Mouse (Mus musculus) intestine, embryonic 16.5 days (tissue): ENCODE measurements around the gene Hoxa5. TPM values are rescaled to one million over a fixed set of nuclear protein-coding genes. Genes with fewer than 3 reads are reported as not detected.

ENCODE experiments used
- ATAC-seq: fragments of 200-750 bp; cut with Nextera tagmentation; 2 replicates; pipeline ENCODE4 v1.8.0; 2017; ENCODE audit warnings: moderate TSS enrichment, moderate library complexity
- H3K27ac ChIP-seq: fragments of 300-500 bp; sonication (generic); 2 replicates; pipeline ENCODE4 v1.5.1; 2014; ENCODE audit warnings: mild to moderate bottlenecking, low read length
- H3K27me3 ChIP-seq: fragments of 300-500 bp; sonication (generic); replicated peaks from 2 replicates; pipeline ENCODE4 v1.6.1; 2014; ENCODE audit warnings: low read length, control low read depth, mixed read lengths; ENCODE audit not compliant: control insufficient read depth, insufficient read depth
- H3K36me3 ChIP-seq: fragments of 300-500 bp; sonication (generic); 2 replicates; pipeline ENCODE4 v1.6.1; 2014; ENCODE audit warnings: low read length, control low read depth; ENCODE audit not compliant: control insufficient read depth, insufficient read depth
- H3K4me1 ChIP-seq: fragments of 300-500 bp; sonication (generic); 2 replicates; pipeline ENCODE4 v1.6.1; 2014; ENCODE audit warnings: low read length, control low read depth, mixed read lengths; ENCODE audit not compliant: control insufficient read depth, insufficient read depth
- H3K4me2 ChIP-seq: fragments of 300-500 bp; sonication (generic); 2 replicates; pipeline ENCODE4 v1.6.1; 2014; ENCODE audit warnings: low read depth, low read length, control low read depth
- H3K4me3 ChIP-seq: fragments of 300-500 bp; sonication (generic); 2 replicates; pipeline ENCODE4 v1.5.1; 2014; ENCODE audit warnings: mild to moderate bottlenecking, low read length
- H3K9ac ChIP-seq: fragments of 300-500 bp; sonication (generic); 2 replicates; pipeline ENCODE4 v1.6.1; 2014; ENCODE audit warnings: low read depth, low read length
- H3K9me3 ChIP-seq: fragments of 300-500 bp; sonication (generic); 2 replicates; pipeline ENCODE4 v1.6.1; 2016; ENCODE audit warnings: low read length, control low read depth; ENCODE audit not compliant: control insufficient read depth
- WGBS: fragments of 180-500 bp; shearing (Covaris S2); extraction: QIAGEN DNeasy Blood & Tissue Kit; methylation state at CpG from one replicate; pipeline ENCODE4 v1.1.7; 2014; 5-methylcytosine and 5-hydroxymethylcytosine counted together
- polyA plus RNA-seq: library from polyadenylated mRNA; unstranded; fragments of >200 nt; fragmentation: Nextera tagmentation; extraction: Ambion mirVana; gene quantifications from 2 replicates; pipeline ENCODE4 v1.2.1, GENCODE M21; 2015

Hoxa5 gene
- polyA plus RNA-seq, 1 experiment from 2014 or later = 15.3 TPM

DNA sequence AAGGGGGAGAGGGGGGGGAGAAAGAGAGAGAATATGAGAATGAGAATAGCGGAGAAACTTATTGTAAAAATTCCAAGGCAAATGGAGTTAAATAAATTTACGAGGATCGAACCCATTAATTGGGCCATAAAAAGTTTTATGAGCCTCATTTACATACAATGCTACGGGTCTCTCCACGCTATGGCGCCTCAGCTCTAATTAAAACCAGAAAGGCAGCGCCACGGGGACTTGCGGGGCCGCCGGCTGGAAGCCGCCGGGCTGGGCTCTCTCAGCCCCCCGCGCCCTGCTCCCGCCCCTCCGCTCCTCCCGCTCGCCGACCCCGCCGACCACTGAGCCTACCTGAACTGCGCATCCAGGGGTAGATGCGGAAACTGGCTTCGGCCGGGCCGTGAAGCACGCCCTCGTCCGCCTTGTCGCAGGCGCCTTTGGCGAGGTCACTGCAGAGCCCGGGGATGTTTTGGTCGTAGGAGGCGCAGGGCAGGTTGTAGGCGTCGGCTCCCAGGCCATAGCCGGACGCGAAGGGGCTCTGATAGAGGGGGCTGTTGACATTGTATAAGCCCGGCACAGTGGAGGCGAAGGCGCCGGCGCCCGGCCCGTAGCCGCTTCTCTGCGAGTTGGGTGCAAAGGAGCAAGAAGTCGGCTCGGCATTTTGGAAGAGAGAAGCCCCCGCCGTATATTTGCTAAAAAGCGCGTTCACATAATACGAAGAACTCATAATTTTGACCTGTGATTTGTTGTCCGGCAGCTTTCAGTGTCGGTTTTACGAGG is 12.5 kb upstream of the Hoxa5 start:
- Histone ChIP-seq H3K4me3 (peak overlapping the region; percentile 55), H3K27me3 (peaks cover 81% of the 10 kb centered on the region), H3K4me2 (peak overlapping the region; percentile 75), H3K9me3 (no peaks in the 10 kb centered on the region), H3K27ac (peak overlapping the region; percentile 30; the same call in 1 of the 2 replicates), H3K9ac (peak overlapping the region; percentile 68), H3K4me1 (peaks cover 28% of the 10 kb centered on the region), H3K36me3 (no peaks in the 10 kb centered on the region)
- no peak for ATAC-seq
- 1% methylated on average over 60 of the region's 60 CpGs for WGBS

DNA sequence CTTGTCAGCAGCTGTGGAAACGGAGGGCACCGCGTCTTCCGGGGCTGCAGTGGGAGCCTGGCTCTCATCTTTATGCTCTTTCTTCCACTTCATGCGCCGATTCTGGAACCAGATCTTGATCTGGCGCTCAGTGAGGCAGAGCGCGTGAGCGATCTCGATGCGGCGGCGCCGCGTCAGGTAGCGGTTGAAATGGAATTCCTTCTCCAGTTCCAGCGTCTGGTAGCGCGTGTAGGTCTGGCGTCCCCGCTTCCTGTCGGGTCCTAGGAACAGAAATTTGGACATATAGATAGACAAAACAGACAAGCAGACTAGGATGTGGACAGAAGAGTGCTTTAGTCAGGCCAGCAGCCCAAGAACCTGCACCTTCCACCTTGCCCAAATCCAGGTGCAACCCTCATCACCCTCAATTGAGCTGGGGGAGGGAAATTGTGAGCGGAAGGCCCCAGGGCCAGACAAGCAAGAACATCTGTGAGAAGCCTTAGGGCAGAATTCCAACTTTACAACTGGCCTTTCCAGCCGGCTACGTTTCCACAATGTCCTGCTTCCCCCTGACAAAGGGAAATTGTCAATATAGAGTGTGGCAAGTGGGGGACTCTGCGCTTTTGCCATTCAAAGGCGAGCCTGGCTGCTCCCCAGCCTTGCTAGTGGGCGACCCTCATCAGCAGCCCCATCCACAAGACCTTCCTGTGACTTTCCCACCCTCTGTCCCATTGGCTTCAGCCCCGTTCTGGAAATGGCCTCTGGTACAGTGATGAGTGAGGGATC is 11.6 kb upstream of the Hoxa5 start:
- Histone ChIP-seq H3K4me3 (peak overlapping the region; percentile 55), H3K27me3 (peaks cover 83% of the 10 kb centered on the region), H3K9ac (peak overlapping the region; percentile 32), H3K4me1 (peaks cover 22% of the 10 kb centered on the region), H3K9me3 (no peaks in the 10 kb centered on the region), H3K36me3 (no peaks in the 10 kb centered on the region), H3K4me2 (peak overlapping the region; percentile 75), H3K27ac (no peak overlapping the region)
- ATAC-seq = no peak
- WGBS = 7% methylated on average over 30 of the region's 30 CpGs

DNA sequence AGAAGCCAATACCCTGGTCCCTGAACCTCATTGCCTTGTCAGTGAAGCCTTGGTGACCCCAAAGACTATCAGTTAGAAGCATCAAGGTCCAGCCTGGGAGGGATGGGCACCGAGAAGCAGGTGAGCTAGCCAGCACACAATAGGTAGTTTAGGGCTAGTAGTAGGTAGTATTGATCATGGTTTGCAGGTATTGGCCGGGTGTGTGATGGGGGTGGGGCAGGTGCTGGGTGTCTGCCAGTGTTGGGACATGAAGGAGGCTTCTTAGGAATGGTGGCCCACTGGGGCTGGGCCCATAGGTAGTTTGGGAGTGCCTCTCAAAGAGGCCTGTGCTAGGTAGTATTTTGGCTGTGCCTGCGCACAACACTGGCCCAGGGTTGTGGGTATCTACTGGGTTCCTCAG is 10.7 kb upstream of the Hoxa5 start:
- WGBS = 45% methylated on average over 3 of the region's 3 CpGs

DNA sequence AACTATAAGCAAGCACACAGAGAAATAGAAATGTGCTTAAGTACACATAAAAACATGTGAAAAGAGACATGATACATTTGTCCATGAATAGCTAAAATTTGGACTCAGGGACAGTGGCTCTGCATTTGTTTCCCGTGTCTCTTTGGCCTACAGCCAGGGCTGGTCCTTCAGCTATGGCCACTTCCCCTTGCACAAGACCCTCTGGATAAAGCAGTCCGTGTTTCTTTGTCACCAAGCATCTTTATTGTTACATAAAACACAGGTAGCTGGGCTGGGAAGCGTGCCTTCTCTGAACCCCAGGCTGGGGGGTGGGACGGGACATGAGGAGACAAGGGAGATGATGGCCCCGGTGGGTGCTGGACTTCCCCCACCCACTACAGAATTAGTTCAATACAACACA is 9.9 kb upstream of the Hoxa5 start:
- no peak overlapping the region for H3K4me2 ChIP-seq
- no peak overlapping the region for H3K27ac ChIP-seq
- H3K9me3 ChIP-seq = no peaks in the 10 kb centered on the region
- 37% methylated on average over 5 of the region's 5 CpGs for WGBS
- no peak overlapping the region for H3K4me3 ChIP-seq
- ATAC-seq = no peak
- H3K9ac ChIP-seq = no peak overlapping the region
- peaks cover 22% of the 10 kb centered on the region for H3K4me1 ChIP-seq
- H3K36me3 ChIP-seq = no peaks in the 10 kb centered on the region
- H3K27me3 ChIP-seq = peaks cover 80% of the 10 kb centered on the region

More for the DNA sequence above, 10.7 kb upstream of the Hoxa5 start:
- Histone ChIP-seq H3K4me3 (no peak overlapping the region), H3K27ac (no peak overlapping the region), H3K4me2 (no peak overlapping the region), H3K4me1 (peaks cover 22% of the 10 kb centered on the region), H3K27me3 (peaks cover 80% of the 10 kb centered on the region), H3K9ac (no peak overlapping the region), H3K9me3 (no peaks in the 10 kb centered on the region), H3K36me3 (no peaks in the 10 kb centered on the region)
- no peak for ATAC-seq

DNA sequence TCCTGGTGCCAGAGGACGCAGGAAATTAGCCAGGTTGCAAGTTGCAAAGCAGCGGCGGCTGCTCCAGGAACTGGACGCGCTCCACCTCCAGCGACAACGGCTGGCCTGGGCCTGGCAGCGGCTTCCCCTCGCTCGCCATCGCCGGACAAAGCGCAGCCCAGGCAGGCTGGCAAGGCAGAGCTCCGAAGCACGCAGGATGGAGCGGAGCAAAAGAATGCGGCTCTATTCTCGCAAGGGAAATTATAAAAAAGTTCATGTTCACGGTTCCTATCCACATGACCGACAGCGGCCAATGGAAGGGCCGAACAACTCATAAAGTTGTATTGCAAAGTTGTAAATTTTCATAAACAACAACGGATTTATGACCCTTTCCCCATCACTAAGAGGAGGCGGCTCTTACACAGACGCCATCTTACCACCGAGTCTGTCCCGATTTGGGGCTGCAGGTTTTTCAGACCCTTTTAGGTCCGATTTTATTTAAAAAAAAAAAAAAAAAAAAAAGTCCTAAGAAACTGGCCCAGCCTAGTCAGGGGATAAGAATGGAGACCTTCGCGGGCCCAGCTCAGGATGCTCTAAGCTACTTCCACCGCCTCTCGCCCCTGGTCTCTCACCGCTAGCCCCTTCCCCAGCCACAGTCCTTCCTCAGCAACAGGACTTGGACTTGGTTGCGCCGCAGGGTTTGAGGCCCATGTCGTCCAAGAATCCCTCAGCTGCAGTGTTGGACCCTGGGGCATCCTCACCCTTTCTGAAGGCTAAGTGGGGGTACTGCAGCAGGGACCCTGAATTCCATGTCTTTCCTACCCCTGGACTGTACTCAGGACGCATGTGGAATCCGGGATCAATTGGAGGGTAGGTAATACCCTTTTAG is 9.0 kb upstream of the Hoxa5 start, which contains the start of the genes Hoxa3 and Gm28308:
Gene Hoxa3, minus strand, starts transcription at position 218 of the 868 bp plus-strand sequence.
Gene Gm28308, minus strand, starts transcription at position 221 of the 868 bp plus-strand sequence.
- WGBS = 8% methylated on average over 38 of the region's 38 CpGs
- Histone ChIP-seq H3K4me2 (peak within 1 kb of the TSS; percentile 57), H3K4me1 (peaks cover 24% of the 10 kb centered on the region), H3K27ac (peak within 1 kb of the TSS; percentile 85), H3K4me3 (peak within 1 kb of the TSS; percentile 59), H3K9ac (peak within 1 kb of the TSS; percentile 72), H3K36me3 (no peaks in the 10 kb centered on the region), H3K27me3 (peaks cover 75% of the 10 kb centered on the region), H3K9me3 (no peaks in the 10 kb centered on the region)
- peak; percentile 41 for ATAC-seq

DNA sequence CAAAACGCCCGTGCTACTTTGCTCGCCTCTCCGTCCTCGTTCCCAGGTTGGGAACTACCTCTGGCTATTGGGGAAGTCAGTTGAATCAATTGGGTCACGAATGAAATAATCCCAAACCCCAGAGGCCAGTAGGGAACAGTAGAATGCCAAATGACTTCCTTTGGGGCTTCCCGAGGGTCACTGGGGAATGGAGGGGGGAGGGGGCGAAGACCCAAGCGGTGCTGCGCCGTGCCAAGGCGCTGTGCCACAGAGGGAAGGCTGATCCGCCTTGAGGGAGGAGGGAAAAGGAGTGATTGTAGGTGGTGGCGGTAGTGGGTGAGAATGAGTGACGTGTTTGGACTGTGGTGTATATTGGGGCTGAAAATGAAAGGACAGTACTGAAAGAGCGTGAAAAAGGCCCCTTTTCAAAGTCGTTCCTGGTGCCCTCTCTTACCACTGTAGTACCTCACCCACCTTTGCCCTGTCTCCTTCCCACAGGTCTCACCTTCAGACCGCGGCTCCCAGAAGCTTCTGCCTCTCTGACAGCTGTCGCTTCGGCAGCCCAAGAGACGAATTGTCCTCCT is 8.2 kb upstream of the Hoxa5 start:
- Histone ChIP-seq H3K27ac (peak overlapping the region; percentile 85), H3K9ac (peak overlapping the region; percentile 72), H3K9me3 (no peaks in the 10 kb centered on the region), H3K4me3 (peak overlapping the region; percentile 59), H3K36me3 (no peaks in the 10 kb centered on the region), H3K27me3 (peaks cover 69% of the 10 kb centered on the region), H3K4me2 (peak overlapping the region; percentile 57), H3K4me1 (peaks cover 28% of the 10 kb centered on the region)
- WGBS = 3% methylated on average over 22 of the region's 22 CpGs
- no peak for ATAC-seq

DNA sequence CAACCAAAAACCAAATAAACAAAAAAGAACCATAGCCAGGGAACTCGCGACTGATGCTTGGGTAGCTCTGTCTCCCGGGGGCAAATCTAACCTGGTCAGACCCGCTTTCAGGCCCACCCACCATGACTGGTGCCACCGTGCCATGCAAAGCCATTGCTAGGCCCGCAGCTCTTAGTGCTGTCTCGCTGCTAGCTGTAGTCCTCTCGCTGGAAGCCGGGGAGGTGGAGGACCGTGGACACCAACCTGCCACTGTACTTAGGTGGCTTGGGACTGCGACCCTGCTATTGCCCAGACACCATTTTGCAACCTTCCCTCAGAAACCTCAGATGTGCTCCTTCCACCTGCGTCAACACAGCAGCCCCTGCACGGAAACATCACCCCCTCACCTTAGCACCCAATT is 7.6 kb upstream of the Hoxa5 start:
- Histone ChIP-seq H3K4me1 (peaks cover 24% of the 10 kb centered on the region), H3K4me3 (peak overlapping the region; percentile 59), H3K9me3 (no peaks in the 10 kb centered on the region), H3K27ac (peak overlapping the region; percentile 50; the same call in 1 of the 2 replicates), H3K27me3 (peaks cover 67% of the 10 kb centered on the region), H3K36me3 (no peaks in the 10 kb centered on the region), H3K4me2 (peak overlapping the region; percentile 57), H3K9ac (peak overlapping the region; percentile 72)
- 6% methylated on average over 13 of the region's 13 CpGs for WGBS
- no peak for ATAC-seq

DNA sequence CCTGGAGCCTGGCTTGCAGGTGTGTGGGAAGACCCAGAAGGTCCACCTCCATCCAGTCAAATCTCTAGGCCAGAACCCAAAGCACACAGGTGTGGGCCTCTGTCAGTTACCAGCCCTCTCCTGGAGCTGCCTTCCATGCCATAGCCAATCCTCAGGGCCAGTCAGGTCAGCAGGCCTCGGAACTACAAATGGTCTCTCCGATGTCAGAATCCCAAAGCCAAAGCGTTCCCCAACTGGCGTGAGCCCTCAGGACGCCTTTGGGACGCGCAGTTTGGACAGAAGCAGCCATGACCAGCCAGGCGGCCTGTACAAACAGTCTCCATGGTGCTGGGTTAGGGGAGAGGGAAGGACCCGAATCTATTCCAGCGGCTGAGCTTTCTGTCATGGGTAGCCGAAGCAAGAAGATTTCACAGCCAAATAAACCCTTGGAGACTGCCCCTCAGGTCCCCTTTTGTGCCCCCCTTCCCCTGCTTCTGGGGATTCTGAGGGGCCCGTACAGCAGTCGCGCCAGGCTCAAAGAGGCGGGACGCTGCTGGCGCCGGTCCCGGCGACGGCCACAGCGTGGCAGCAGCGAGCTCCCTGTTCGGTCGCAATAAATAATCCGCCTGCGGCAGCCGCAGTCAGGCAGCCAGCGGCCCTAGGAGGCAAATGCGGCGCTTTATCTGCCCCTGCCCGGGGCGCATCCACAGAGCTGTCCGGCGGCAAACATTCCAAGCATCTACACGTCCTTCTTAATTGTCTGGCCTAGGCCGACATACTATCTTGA is 7.0 kb upstream of the Hoxa5 start:
- Histone ChIP-seq H3K4me1 (peaks cover 23% of the 10 kb centered on the region), H3K9ac (peak overlapping the region; percentile 72), H3K9me3 (no peaks in the 10 kb centered on the region), H3K4me2 (peak overlapping the region; percentile 57), H3K27ac (peak overlapping the region; percentile 50; the same call in 1 of the 2 replicates), H3K36me3 (no peaks in the 10 kb centered on the region), H3K27me3 (peaks cover 61% of the 10 kb centered on the region), H3K4me3 (peak overlapping the region; percentile 59)
- WGBS = 3% methylated on average over 37 of the region's 37 CpGs
- peak; percentile 57 for ATAC-seq
